Mouse (Mus musculus) liver, adult 2 months (tissue): ENCODE measurements at regions not wholly inside any gene's neighbourhood (a gene's known extent, or its start where the extent isn't known, plus 50 kb on each side); places are given as distances from the start of the nearest gene placed in this dataset.

Source experiments
- DNase-seq: peaks from one replicate; pipeline ENCODE4 v3.0.0-alpha.2; 2011; ENCODE audit warnings: low read depth, low spot score; ENCODE audit errors: extremely low read depth
- H3K27ac ChIP-seq: fragments of 200-500 bp; replicated peaks from 2 replicates; pipeline ENCODE4 v1.5.1; 2012; ENCODE audit warnings: low read depth, mild to moderate bottlenecking, control low read depth, inconsistent platforms, low read length; ENCODE audit not compliant: insufficient read depth
- H3K27me3 ChIP-seq: fragments of 200-500 bp; 2 replicates; pipeline ENCODE4 v1.6.1; 2012; ENCODE audit warnings: mild to moderate bottlenecking, moderate library complexity, low read length, inconsistent platforms; ENCODE audit not compliant: control insufficient read depth, insufficient read depth
- H3K36me3 ChIP-seq: fragments of 200-500 bp; 2 replicates; pipeline ENCODE4 v1.6.1; 2012; ENCODE audit warnings: low read length, inconsistent platforms; ENCODE audit not compliant: control insufficient read depth, insufficient read depth
- H3K4me1 ChIP-seq: fragments of 200-500 bp; 2 replicates; pipeline ENCODE4 v1.6.1; 2011; ENCODE audit warnings: low read length; ENCODE audit not compliant: control insufficient read depth, insufficient read depth
- H3K4me3 ChIP-seq: fragments of 200-500 bp; 2 replicates; pipeline ENCODE4 v1.5.1; 2011; ENCODE audit warnings: low read depth, mild to moderate bottlenecking, control low read depth, low read length, moderate library complexity; ENCODE audit not compliant: insufficient read depth
- H3K79me2 ChIP-seq: fragments of 200-500 bp; 2 replicates; pipeline ENCODE4 v1.6.1; 2012; ENCODE audit warnings: inconsistent platforms, mild to moderate bottlenecking, low read length, moderate library complexity; ENCODE audit not compliant: control insufficient read depth, insufficient read depth
- H3K9ac ChIP-seq: fragments of 200-500 bp; 2 replicates; pipeline ENCODE4 v1.6.1; 2012; ENCODE audit warnings: low read depth, mild to moderate bottlenecking, control low read depth, inconsistent platforms, low read length
- CTCF ChIP-seq: fragments of 200-500 bp; IDR thresholded peaks from 2 replicates; pipeline ENCODE4 v1.5.1; 2011; ENCODE audit warnings: low read depth, low read length, control low read depth
- POLR2A ChIP-seq: fragments of 200-500 bp; IDR thresholded peaks from 2 replicates; pipeline ENCODE4 v1.6.1; 2011; ENCODE audit warnings: low read length, control low read depth; ENCODE audit not compliant: insufficient read depth; ENCODE audit errors: extremely low read depth
- WGBS: fragments of 180-500 bp; shearing (Covaris S2); methylation state at CpG from one replicate; pipeline ENCODE4 v1.1.7; 2018; 5-methylcytosine and 5-hydroxymethylcytosine counted together

DNA sequence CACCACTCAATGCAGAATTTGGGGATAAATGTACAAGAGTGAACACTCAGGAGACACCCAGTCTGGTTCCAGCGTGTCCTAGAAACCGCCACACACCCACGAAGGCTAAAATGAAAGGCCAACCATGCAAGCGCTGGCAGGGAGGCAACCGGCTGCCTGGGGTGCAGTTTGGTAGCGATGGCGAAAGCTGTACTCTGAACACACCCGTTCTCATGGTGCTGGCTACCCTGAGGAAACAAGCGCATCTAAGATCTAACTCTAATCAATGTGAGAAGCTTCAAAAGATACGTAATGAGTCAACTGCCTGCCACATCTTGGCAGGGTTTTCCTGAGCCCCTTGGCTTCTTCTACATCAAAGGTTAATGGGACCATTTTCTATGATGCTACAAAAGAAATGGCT is 56.4 kb upstream of the Pkdcc start:
- 22% methylated on average over 10 of the region's 10 CpGs for WGBS
- no peaks in the 10 kb centered on the region for H3K36me3 ChIP-seq
- H3K9ac ChIP-seq = no peak overlapping the region
- H3K79me2 ChIP-seq = no peaks in the 10 kb centered on the region
- H3K27ac ChIP-seq = no peak overlapping the region
- no peaks in the 10 kb centered on the region for H3K27me3 ChIP-seq
- DNase-seq = peak; percentile 68
- no peak overlapping the region for H3K4me3 ChIP-seq
- TF ChIP-seq POLR2A = no peak
- TF ChIP-seq CTCF = no peak
- no peaks in the 10 kb centered on the region; the same call in 1 of the 2 replicates for H3K4me1 ChIP-seq

DNA sequence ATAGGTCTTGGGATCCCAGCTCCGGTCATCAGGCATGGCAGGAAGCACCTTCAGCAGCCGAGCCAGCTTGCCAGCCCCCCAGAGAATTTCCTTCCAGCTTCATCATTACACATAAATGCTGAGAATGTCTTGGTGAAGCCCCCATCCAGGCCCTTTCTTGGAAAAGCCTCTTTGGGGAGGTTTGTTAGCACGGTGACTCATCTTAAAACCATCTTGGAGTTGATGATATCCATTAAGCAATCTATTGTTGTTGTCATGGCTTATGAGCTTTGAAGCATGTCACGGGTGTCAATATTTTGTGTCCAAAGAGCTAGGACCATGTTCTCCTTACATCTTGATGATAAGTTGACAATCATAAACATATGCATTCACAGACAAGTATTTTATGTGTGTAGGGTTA is 55.5 kb upstream of the Pkdcc start:
- Histone ChIP-seq H3K27me3 (no peaks in the 10 kb centered on the region), H3K4me3 (no peak overlapping the region), H3K9ac (no peak overlapping the region), H3K4me1 (no peaks in the 10 kb centered on the region; the same call in 1 of the 2 replicates), H3K79me2 (no peaks in the 10 kb centered on the region), H3K27ac (no peak overlapping the region), H3K36me3 (no peaks in the 10 kb centered on the region)
- no peak for TF ChIP-seq CTCF
- no peak for TF ChIP-seq POLR2A
- DNase-seq = no peak
- 92% methylated on average over 4 of the region's 4 CpGs for WGBS

DNA sequence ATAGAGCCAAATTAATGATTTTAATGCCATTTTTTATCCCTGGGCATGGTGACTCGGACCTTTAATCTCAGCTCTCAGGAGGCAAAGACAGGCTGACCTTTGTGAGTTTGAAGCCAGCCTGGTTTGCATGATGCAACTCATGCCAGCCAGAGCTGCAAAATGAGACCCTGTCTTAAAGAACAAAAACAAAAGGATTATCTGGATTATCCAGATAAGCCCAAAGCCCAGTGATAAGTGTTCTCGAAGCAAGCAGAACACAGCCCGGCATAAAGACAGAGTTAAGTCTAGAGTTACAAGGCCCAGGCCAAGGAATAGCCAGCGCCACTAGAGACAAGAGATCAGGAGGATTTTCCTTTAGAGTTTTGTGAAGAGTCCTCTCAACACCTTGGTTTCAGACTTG is 54.8 kb upstream of the Pkdcc start:
- Histone ChIP-seq H3K27ac (no peak overlapping the region), H3K36me3 (no peaks in the 10 kb centered on the region), H3K4me3 (no peak overlapping the region), H3K4me1 (no peaks in the 10 kb centered on the region; the same call in 1 of the 2 replicates), H3K79me2 (no peaks in the 10 kb centered on the region), H3K9ac (no peak overlapping the region), H3K27me3 (no peaks in the 10 kb centered on the region)
- TF ChIP-seq CTCF = no peak
- no peak for TF ChIP-seq POLR2A
- 84% methylated on average over 4 of the region's 4 CpGs for WGBS
- no peak for DNase-seq

GRCm38 (mm10) chr17:83161731-83162130 is 53.4 kb upstream of the Pkdcc start:
- no peaks in the 10 kb centered on the region for H3K27me3 ChIP-seq
- H3K4me1 ChIP-seq = no peaks in the 10 kb centered on the region; the same call in 1 of the 2 replicates
- H3K9ac ChIP-seq = no peak overlapping the region
- 39% methylated on average over 2 of the region's 2 CpGs for WGBS
- no peaks in the 10 kb centered on the region for H3K79me2 ChIP-seq
- no peak overlapping the region for H3K4me3 ChIP-seq
- no peak for DNase-seq
- no peaks in the 10 kb centered on the region for H3K36me3 ChIP-seq
- TF ChIP-seq POLR2A = no peak
- TF ChIP-seq CTCF = no peak
- H3K27ac ChIP-seq = no peak overlapping the region

GRCm38 (mm10) chr17:83163952-83164560 is 51.0 kb upstream of the Pkdcc start:
- no peak overlapping the region for H3K9ac ChIP-seq
- no peak overlapping the region for H3K27ac ChIP-seq
- no peak overlapping the region for H3K4me3 ChIP-seq
- H3K36me3 ChIP-seq = no peaks in the 10 kb centered on the region
- TF ChIP-seq POLR2A (no peak), CTCF (no peak)
- H3K4me1 ChIP-seq = no peaks in the 10 kb centered on the region
- DNase-seq = no peak
- H3K79me2 ChIP-seq = no peaks in the 10 kb centered on the region
- no peaks in the 10 kb centered on the region for H3K27me3 ChIP-seq
- WGBS = 85% methylated on average over 9 of the region's 9 CpGs

- Histone ChIP-seq H3K4me3 (no peak overlapping the region), H3K27ac (no peak overlapping the region), H3K79me2 (no peaks in the 10 kb centered on the region), H3K9ac (no peak overlapping the region), H3K27me3 (no peaks in the 10 kb centered on the region), H3K36me3 (no peaks in the 10 kb centered on the region), H3K4me1 (no peaks in the 10 kb centered on the region)
- WGBS = 70% methylated on average over 4 of the region's 4 CpGs
- TF ChIP-seq CTCF (no peak), POLR2A (no peak)
- DNase-seq = no peak
Observed at GRCm38 (mm10) chr17:83164728-83165127, 50.4 kb upstream of the Pkdcc start.
